Mouse (Mus musculus) liver, embryonic 16.5 days (tissue): ENCODE measurements around the gene Kdm7a. TPM values are rescaled to one million over a fixed set of nuclear protein-coding genes. Genes with fewer than 3 reads are reported as not detected.

Experiments used
- ATAC-seq: fragments of 200-750 bp; cut with Nextera tagmentation; 2 replicates; pipeline ENCODE4 v1.8.0; 2017; ENCODE audit warnings: low read depth, mild to moderate bottlenecking, moderate number of reproducible peaks, moderate library complexity
- H3K27ac ChIP-seq: fragments of 300-500 bp; sonication (generic); 2 replicates; pipeline ENCODE4 v1.5.1; 2014; ENCODE audit warnings: mild to moderate bottlenecking, low read length
- H3K27me3 ChIP-seq: fragments of 300-500 bp; sonication (generic); 2 replicates; pipeline ENCODE4 v1.6.1; 2014; ENCODE audit warnings: low read depth, low read length, mixed read lengths; ENCODE audit not compliant: control insufficient read depth, insufficient read depth
- H3K36me3 ChIP-seq: fragments of 300-500 bp; sonication (generic); 2 replicates; pipeline ENCODE4 v1.6.1; 2014; ENCODE audit warnings: mild to moderate bottlenecking; ENCODE audit not compliant: control insufficient read depth, insufficient read depth
- H3K4me1 ChIP-seq: fragments of 300-500 bp; sonication (generic); 2 replicates; pipeline ENCODE4 v1.6.1; 2014; ENCODE audit warnings: low read depth, low read length, mixed read lengths; ENCODE audit not compliant: control insufficient read depth
- H3K4me2 ChIP-seq: fragments of 300-500 bp; sonication (generic); 2 replicates; pipeline ENCODE4 v1.6.1; 2014; ENCODE audit warnings: low read depth, low read length, mixed read lengths
- H3K4me3 ChIP-seq: fragments of 300-500 bp; sonication (generic); 2 replicates; pipeline ENCODE4 v1.5.1; 2014; ENCODE audit warnings: low read depth, mild to moderate bottlenecking, low read length
- H3K9ac ChIP-seq: fragments of 300-500 bp; sonication (generic); 2 replicates; pipeline ENCODE4 v1.6.1; 2014; ENCODE audit warnings: low read depth, low read length
- H3K9me3 ChIP-seq: fragments of 300-500 bp; sonication (generic); replicated peaks from 2 replicates; pipeline ENCODE4 v1.6.1; 2016; ENCODE audit warnings: low read length; ENCODE audit not compliant: control insufficient read depth
- WGBS: fragments of 180-500 bp; shearing (Covaris S2); extraction: QIAGEN DNeasy Blood & Tissue Kit; methylation state at CpG from one replicate; pipeline ENCODE4 v1.1.7; 2014; ENCODE audit not compliant: insufficient replicate concordance; 5-methylcytosine and 5-hydroxymethylcytosine counted together
- polyA plus RNA-seq: library from polyadenylated mRNA; unstranded; fragments of >200 nt; fragmentation: Nextera tagmentation; extraction: Ambion mirVana; gene quantifications from 2 replicates; pipeline ENCODE4 v1.2.1, GENCODE M21; 2015

Kdm7a gene
- polyA plus RNA-seq, 1 experiment from 2014 or later = 12.5 TPM

GRCm38 (mm10) chr6:39240956-39241355 lies 34.4 kb upstream of the Kdm7a start:
- Histone ChIP-seq H3K4me1 (peaks cover 10% of the 10 kb centered on the region), H3K9me3 (no peaks in the 10 kb centered on the region), H3K36me3 (no peaks in the 10 kb centered on the region), H3K27me3 (no peaks in the 10 kb centered on the region), H3K4me3 (no peak overlapping the region), H3K27ac (no peak overlapping the region), H3K4me2 (no peak overlapping the region), H3K9ac (no peak overlapping the region)
- no peak for ATAC-seq
- 54% methylated on average over 3 of the region's 3 CpGs for WGBS

- H3K4me2 ChIP-seq = no peak overlapping the region
- H3K4me3 ChIP-seq = no peak overlapping the region
- H3K27me3 ChIP-seq = no peaks in the 10 kb centered on the region
- H3K9me3 ChIP-seq = no peaks in the 10 kb centered on the region
- H3K36me3 ChIP-seq = no peaks in the 10 kb centered on the region
- ATAC-seq = peak; percentile 69
- H3K9ac ChIP-seq = no peak overlapping the region
- WGBS = 31% methylated on average over 3 of the region's 3 CpGs
- no peak overlapping the region for H3K27ac ChIP-seq
- peaks cover 3% of the 10 kb centered on the region; the same call in 1 of the 2 replicates for H3K4me1 ChIP-seq
Measured at GRCm38 (mm10) chr6:39237887-39238286, 31.3 kb upstream of the Kdm7a start.

GRCm38 (mm10) chr6:39232617-39233016 lies 26.0 kb upstream of the Kdm7a start:
- H3K36me3 ChIP-seq = no peaks in the 10 kb centered on the region
- no peaks in the 10 kb centered on the region for H3K9me3 ChIP-seq
- no peaks in the 10 kb centered on the region for H3K27me3 ChIP-seq
- no peaks in the 10 kb centered on the region for H3K4me1 ChIP-seq
- no peak for ATAC-seq
- no peak overlapping the region for H3K4me3 ChIP-seq
- H3K27ac ChIP-seq = no peak overlapping the region
- H3K4me2 ChIP-seq = no peak overlapping the region
- WGBS = 40% methylated on average over 4 of the region's 4 CpGs
- H3K9ac ChIP-seq = no peak overlapping the region

- H3K4me1 ChIP-seq = no peaks in the 10 kb centered on the region
- H3K9me3 ChIP-seq = no peaks in the 10 kb centered on the region
- H3K4me2 ChIP-seq = no peak overlapping the region
- peak; percentile 56; the same call in 1 of the 2 replicates for ATAC-seq
- no peak overlapping the region for H3K9ac ChIP-seq
- 0 out of 2 replicates have a peak overlapping the region, but pooled peaks have one; percentile 41 for H3K27ac ChIP-seq
- H3K27me3 ChIP-seq = no peaks in the 10 kb centered on the region
- no peaks in the 10 kb centered on the region for H3K36me3 ChIP-seq
- no peak overlapping the region for H3K4me3 ChIP-seq
- 21% methylated on average over 8 of the region's 8 CpGs for WGBS
Measured at GRCm38 (mm10) chr6:39230664-39231063, 24.1 kb upstream of the Kdm7a start.

GRCm38 (mm10) chr6:39226610-39226955 lies 20.0 kb upstream of the Kdm7a start:
- Histone ChIP-seq H3K36me3 (no peaks in the 10 kb centered on the region), H3K27me3 (no peaks in the 10 kb centered on the region), H3K4me2 (peak overlapping the region; percentile 7; the same call in 1 of the 2 replicates), H3K4me3 (no peak overlapping the region), H3K9me3 (no peaks in the 10 kb centered on the region), H3K27ac (no peak overlapping the region), H3K4me1 (no peaks in the 10 kb centered on the region; the same call in 1 of the 2 replicates), H3K9ac (no peak overlapping the region)
- ATAC-seq = no peak
- 53% methylated on average over 9 of the region's 9 CpGs for WGBS

- WGBS = 28% methylated on average over 7 of the region's 7 CpGs
- H3K9me3 ChIP-seq = no peaks in the 10 kb centered on the region
- no peaks in the 10 kb centered on the region for H3K36me3 ChIP-seq
- ATAC-seq = no peak
- H3K27ac ChIP-seq = no peak overlapping the region
- H3K4me3 ChIP-seq = no peak overlapping the region
- H3K4me2 ChIP-seq = peak overlapping the region; percentile 7; the same call in 1 of the 2 replicates
- no peaks in the 10 kb centered on the region; the same call in 1 of the 2 replicates for H3K4me1 ChIP-seq
- H3K9ac ChIP-seq = no peak overlapping the region
- H3K27me3 ChIP-seq = no peaks in the 10 kb centered on the region
Measured at GRCm38 (mm10) chr6:39225876-39226609, 19.5 kb upstream of the Kdm7a start.

- WGBS = 68% methylated on average over 5 of the region's 5 CpGs
- H3K27ac ChIP-seq = no peak overlapping the region
- ATAC-seq = no peak
Measured at GRCm38 (mm10) chr6:39223328-39223885, 16.8 kb upstream of the Kdm7a start.

GRCm38 (mm10) chr6:39222487-39222886 lies 15.9 kb upstream of the Kdm7a start:
- no peak for ATAC-seq
- 51% methylated on average over 5 of the region's 5 CpGs for WGBS
- Histone ChIP-seq H3K27me3 (no peaks in the 10 kb centered on the region), H3K9me3 (no peaks in the 10 kb centered on the region), H3K9ac (no peak overlapping the region), H3K36me3 (no peaks in the 10 kb centered on the region), H3K4me3 (no peak overlapping the region), H3K27ac (no peak overlapping the region), H3K4me2 (no peak overlapping the region), H3K4me1 (no peaks in the 10 kb centered on the region; the same call in 1 of the 2 replicates)

More at GRCm38 (mm10) chr6:39223328-39223885, 16.8 kb upstream of the Kdm7a start:
- H3K9me3 ChIP-seq = no peaks in the 10 kb centered on the region
- no peak overlapping the region for H3K4me3 ChIP-seq
- no peaks in the 10 kb centered on the region for H3K36me3 ChIP-seq
- no peaks in the 10 kb centered on the region; the same call in 1 of the 2 replicates for H3K4me1 ChIP-seq
- H3K27me3 ChIP-seq = no peaks in the 10 kb centered on the region
- no peak overlapping the region for H3K9ac ChIP-seq
- no peak overlapping the region for H3K4me2 ChIP-seq

- Histone ChIP-seq H3K4me1 (no peaks in the 10 kb centered on the region), H3K36me3 (no peaks in the 10 kb centered on the region), H3K27ac (no peak overlapping the region), H3K9me3 (no peaks in the 10 kb centered on the region), H3K27me3 (no peaks in the 10 kb centered on the region), H3K9ac (no peak overlapping the region), H3K4me2 (no peak overlapping the region), H3K4me3 (no peak overlapping the region)
- ATAC-seq = no peak
- WGBS = 79% methylated on average over 2 of the region's 2 CpGs
Measured at GRCm38 (mm10) chr6:39217961-39218360, 11.4 kb upstream of the Kdm7a start.
